Mouse (Mus musculus) lung, postnatal 10 days (tissue): ENCODE data around the gene Tmem98.

Experiments
- DNase-seq: peaks from one replicate; pipeline ENCODE4 v3.0.0; 2021

Tmem98 gene

DNA sequence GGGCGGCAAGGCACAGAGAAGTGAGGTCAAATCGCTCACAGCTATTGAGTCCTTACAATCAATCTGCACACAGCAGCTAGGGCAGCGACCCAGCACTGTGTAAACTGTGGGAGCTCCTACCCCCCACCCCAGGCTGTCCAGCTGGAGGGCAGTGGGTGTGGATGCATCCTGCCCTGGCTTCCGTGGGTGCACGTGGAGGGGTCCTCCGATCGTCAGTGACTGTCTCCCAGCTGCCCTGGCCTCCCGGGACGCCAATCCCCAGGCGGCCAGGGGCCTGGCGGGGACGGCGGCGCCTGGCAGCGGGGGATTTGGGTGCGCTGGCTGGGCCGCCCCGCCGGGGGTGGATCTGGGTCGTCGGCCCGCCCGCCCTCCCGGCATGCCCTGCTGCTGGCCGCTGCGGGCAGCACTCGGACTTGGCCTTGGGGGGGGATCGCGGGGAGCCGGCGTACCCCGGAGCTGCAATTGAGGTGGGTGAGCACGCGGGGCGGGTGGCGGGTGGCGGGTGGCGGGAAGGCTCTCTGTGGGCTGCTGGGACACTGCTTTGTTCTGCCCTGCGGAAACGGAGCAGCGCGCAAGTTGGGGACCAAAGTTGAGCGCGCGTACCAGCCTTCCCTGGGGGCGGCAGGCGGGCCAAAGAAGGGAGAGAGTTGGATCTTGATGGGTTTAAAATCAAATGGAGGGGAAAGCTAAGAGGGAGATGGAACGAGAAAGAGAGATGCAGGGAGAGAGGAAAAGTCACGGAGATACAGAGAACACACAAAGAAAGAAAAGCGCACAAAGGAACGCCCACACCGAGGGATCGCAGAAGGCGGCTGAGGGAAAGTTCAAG, at the start of gene Tmem98:
Tmem98 (plus strand) TSS at position 183 of the 829 bp plus-strand sequence.
- peak; percentile 73 for DNase-seq

DNA sequence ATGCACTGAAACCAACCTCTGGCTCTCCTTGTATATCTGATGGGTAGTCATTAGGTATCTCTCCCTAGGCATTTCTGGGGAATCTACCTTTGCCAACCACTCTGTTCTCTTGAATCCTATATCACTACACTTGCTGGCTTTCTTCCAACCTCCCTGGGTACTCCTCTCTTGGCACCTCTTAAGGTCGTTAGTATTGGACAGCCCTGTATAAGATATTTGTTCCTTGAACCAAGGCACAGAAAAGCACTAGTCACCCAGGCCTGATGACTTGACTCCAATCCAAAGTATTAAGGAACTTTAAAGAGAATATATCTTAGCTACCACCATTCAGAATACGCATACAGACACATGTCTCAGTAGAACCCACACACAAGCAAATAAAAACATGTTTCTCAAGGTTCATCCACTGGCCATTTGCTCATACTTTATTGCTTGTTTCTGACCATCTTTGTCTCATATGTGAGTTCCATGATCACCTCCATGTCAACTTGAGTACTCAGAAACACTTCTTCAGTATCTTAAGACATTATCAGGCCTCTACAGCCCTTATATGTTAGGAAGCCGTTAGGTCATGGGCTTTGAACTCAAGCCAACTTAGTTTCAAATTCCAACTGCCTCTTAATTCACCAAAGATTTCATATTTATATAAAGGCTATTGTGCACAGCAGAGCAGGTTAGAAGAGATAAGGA, 48.5 kb upstream of the Tmem98 start:
- no peak for DNase-seq

DNA sequence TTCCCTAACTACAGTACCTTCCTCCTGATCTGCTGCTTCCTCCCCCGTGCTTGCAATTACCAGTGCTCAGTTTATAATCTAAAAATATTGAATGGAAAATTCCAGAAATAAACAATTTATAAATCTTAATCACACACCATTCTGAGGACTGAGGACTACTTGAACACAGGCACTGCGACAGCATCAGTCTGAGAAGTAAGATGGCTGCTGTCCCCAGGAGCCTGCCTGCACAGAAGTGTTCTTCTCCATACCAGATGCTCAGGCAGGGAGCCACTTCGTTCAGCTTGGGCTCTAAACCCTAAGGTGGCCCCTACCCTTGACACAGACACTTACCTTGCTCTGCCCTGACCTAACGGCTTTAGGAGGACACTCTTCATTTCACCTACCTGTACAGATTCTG, 47.9 kb upstream of the Tmem98 start:
- no peak for DNase-seq

DNA sequence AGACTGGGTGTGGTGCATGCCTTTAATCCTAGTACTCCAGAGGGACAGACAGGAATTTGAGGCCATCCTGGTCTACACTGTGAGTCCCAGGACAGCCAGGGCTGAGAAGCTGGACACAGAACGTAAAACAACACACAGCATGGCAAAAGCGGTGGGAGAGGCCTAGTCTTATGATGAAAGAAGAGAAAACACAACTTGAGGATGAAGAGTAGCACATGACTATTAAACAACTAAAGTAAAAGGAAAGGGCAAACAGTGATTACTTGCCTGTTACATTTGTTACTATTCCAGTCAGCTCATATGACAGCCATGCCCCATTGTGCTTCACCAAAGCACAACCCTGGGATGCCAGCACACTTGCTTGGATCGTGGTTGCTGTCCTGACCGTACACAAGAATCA, 43.9 kb upstream of the Tmem98 start:
- no peak for DNase-seq

DNA sequence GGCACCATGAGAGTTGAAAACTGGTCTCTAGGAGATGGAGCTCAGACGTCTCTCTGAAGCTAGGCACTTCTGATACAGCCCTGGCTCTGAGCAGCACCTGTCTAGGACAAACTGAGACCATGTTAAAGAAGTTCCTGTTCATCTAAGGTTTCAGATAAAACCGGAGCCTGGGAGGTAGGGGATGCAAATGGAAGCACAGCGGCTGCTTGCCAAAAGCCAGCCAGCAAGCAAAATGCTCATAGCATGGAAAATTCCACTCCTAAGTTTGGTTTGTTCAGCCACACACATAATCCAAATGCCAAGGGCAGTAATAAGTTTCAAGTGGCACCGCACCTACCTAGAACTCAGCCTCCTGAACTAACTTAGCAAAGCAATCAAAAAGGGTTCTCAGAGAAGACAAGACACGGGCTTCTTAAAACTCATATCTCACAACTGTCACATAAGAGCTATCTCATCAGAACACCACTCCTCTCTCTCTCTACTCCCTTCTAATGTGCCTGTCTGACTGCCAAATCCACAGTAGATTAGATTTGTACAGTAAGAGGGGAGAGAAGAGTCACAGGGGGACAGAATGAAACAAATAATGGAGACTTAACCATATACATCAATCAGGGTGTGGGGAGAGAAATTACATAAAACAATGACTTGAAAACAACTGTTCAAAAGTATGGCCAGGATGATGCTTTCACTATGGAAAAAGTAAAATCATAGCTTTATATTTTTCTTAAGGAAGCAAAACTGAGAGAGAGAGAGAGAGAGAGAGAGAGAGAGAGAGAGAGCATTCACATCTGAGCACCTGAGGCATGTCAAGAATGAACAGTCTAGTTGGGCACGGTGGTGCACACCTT, 43.3 kb upstream of the Tmem98 start:
- no peak for DNase-seq

DNA sequence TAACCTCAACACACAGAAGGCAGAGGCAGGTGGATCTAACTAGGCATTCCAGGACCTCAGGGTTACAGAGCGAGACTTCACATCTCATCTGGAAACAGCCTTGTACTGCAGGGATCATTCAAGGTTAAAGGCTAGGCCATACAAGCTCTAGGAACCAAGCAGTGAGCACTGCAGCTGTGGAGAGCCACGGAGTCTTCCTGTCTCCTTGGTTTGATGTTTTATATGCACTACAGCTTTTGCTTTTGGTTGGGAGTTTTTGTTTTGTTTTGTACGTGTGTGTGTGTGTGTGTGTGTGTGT, 42.7 kb upstream of the Tmem98 start:
- no peak for DNase-seq

DNA sequence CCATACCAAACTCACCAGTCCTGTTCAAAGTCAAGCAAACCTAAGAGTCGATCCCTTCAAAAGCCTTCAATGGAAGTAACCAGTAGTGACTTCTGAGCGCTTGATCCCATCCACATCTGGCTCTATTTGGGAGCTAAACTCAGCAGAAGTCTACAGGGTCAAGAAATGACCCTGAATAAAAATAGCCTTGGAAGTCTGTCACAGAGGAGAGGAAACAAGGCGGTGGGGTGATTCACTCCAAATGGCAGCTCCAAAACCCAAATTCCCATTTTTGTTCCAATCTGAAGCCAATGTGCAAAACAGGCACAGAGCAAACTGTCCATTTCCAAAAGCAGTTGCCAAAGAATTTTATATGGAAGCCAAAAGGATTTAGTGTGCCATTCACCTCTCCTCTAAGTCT, 38.8 kb upstream of the Tmem98 start:
- DNase-seq = peak; percentile 24

DNA sequence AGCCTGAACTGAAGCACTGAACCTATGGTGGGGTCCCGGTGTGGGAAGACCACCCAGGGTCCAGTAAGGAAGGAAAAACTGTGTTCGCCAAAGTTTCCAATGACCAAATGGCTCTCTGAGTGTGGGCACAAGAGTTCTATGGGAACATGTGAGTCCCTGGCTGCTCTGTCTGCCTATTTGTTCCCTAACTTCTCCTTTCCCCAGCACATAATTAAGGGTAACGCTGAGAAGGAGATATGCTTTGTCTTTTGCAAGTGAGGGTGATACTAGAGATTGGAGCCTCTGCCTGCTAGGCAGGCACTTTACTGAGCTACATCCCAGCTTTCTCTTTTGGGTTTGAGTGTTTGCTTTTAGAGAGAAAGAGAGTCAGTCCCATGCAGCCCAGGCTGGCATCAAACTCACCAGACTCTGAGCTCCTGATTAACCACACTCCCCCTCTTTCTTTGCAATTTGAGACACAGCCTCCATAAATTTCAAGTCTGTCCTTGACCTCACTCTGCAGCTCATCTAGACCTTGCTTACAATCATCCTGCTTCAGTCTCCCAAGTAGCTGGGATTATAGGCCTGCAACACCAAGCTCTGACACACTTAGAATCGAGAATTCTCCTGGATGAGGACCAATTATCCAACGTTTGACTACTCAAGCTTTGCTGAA, 38.3 kb upstream of the Tmem98 start:
- no peak for DNase-seq

DNA sequence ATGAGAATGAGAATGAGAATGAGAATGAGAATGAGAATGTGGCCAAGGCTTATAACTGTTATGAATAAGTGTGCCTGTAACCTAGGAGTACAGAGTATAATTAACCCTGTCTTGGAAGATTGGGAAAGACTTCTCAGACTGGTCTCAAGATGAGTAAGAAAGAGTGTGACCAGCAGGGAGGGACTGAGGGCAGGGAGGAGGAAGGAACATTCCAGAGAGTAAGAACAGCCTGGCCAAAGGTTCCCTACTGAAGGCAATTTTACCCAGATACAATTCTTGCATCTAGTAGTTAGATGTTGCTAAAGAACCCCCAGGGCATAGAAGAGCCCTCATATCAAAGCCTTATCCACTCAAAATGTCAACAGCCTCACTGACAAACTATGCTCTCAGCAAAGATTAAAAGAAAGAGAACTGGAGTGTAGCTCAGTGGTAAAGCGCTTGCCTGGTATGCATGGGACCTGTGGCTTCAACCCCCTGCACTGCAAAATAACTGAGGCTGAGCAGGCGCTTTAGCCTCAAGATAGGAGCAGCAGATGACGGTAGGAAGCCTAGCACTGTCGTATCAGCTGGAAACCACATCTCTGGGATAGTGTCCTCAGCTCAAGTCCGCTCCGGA, 37.3 kb upstream of the Tmem98 start:
- DNase-seq = no peak

DNA sequence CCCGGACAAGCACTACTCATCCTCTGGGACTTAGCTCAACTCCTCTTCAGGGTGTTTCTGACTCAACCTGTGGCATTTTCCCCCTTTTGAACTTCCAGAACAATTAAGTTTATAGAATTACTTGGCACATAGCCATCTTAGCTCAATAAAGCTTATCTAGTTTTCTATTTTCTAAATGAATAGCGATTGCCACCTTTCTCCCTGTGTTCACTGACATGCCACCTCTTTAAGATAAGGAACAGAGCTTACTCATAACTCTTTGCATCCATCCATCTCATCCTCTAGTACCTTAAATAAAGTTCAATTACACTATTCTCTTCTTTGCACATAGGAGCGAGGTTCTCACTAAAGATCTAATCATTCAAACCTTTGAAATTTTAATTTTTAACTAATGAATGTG, 34.4 kb upstream of the Tmem98 start:
- no peak for DNase-seq

DNA sequence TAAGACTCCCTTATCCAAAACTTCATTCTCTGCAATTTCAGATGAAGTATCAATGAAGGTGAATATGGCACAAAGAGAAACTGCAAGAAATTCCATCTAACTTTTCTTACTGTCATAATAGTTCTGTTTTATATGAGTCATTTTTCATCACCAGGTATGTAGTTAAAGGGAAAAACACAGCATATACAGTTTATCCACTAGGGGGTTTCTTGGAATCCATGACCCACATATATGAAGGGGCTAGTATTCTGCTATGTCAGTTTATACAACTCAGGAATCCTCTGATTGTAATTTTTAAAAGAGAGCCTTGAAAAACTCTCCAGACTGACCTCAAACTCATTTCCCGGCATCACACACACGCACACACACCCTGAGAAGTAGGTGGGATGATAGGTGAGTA, 32.3 kb upstream of the Tmem98 start:
- no peak for DNase-seq

DNA sequence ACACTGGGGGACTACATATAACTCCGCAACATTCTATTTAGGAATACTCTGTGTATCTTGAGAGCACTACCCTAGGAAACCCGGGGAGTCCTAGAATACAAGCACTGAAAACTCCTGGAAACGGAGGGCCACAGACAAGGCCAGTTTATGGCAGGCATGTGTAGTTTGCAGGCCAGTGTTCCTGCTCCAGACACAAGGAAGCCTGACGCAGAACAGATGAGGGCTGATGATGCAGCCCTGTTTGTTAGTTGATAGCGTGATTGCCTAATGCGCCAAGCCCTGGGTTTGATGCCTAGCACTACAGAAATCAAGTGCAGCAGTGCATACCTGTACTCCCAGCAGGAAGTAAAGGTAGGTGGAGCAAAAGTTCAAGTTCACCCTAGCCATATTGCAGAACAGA, 31.8 kb upstream of the Tmem98 start:
- DNase-seq = no peak

DNA sequence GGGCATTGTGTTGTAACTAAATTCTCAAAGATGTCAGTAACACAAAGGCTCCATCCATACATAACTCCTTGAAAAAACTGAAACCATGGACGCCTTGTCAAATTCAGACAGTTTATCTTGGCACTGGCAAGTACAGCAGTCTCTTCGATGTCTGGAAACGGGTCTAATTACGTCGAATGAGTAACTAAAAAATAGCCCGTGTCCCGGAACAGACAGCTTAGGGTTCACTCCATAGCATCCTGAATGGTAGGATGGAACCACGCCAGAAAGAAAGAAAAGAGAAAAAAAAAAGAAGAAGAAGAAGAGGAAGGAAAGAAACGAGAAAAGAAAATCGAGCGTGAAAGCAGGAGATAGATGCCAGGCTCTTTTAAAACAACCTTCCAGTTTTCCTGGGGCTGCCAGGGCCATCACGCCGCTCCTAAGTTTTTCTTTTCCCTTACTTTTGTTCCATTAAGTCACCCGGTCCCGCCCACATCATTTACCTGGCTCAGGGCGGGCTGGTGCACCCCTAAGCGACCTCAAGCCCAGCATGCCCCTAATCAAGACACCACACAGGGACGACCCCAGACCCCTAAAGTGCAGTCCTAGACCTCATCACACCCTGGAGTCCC, 31.0 kb upstream of the Tmem98 start:
- DNase-seq = no peak

DNA sequence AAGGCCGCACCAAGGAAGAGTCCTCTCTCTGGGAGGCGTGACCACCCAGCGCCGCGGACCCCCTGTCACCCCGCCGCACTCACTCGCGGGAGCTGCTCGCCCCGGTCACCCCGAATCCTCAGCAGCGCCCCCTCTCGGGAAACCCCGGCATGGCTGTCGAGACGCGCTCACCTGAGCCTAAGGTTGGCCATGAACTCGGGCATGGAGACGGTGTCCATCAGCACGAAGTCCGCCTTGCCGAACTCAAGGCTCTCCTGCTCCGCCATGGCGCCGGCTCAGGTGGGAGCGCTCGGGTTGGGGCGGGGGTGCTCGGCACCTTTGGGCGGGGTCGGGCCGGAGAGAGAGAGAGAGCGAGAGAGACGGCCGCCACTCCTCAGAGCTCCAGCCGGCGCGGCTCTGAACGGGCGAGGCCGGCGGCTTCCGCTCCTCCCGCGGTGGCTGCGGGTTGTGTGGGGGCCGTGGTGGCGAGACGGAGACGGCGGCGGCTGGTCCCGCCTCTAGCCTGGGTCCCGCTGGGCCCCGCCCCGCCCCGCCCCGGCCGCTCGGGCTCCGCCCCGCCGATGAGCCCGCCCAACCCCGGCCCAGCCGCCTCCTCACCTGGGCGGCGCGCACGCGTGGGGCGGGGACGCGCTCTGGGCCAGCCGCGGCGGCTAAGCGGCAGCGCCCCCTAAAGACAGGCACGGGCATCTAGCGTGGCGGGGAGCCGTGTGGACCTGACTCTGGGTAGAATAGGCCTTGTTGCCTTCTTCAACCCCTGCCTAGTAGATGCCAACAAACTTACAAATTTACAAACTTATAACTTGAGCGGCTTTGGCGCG, 30.2 kb upstream of the Tmem98 start, which contains the start of gene Myo1d:
Myo1d (minus strand) TSS at position 499 of the 818 bp plus-strand sequence.
- DNase-seq = peak; percentile 92

DNA sequence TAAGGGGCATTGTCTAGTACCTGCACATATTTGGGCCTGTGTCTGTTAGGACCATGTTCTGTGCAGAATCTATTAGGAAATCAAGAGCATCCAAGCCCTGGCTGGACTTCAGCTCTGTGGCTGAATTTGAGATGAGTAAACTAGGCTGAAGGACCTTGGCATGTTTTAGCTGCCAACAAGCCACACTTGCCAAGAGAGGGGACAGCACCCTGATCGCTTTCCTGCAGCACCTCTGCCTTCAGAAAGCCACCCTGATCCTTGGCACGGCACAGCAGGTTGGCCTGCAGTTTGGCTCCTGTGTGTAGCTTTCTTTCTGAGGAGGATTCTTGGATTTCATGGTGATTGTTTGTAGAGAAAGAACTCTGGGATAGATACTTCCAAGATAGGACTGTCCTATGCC, 28.4 kb upstream of the Tmem98 start:
- no peak for DNase-seq

DNA sequence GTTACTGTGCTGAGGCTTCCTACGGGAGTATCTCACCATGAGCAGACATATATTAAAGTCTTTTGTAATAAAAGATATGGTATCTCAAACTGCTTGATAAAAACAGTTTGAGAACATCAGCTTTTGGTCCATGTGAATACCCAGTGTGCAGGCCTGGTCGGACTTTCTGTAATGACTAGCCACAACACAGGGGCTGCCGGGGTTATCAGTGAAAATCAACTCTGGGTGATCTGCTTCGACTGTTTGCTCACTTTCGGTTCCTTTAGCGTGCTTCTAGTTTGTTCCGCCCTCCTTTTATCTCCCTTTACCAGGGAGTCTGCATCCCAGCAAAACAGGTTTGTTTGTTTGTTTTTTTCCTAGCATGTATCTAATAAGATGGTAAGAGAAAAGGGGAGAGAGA, 26.5 kb upstream of the Tmem98 start:
- no peak for DNase-seq

DNA sequence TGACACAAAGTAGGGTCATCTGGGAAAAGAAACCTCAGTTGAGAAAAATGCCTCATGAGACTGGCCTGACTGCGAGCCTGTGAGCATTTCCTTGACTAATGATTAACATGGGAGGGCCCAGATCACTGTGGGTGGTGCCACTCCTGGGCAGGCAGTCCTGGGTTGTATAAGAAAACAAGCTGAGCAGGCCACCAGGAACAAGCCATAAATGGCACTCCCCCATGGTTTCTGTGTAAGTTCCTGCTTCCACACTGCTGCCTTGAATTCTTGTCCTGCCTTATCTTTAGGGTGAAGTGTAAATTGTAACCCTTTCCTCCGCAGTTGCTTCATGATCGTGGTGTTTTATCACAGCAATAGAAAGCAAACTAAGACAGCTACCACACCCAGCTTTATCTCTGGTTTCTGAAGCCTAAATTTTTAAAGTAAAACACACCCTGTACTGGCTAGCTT, 25.7 kb upstream of the Tmem98 start:
- DNase-seq = peak; percentile 72

DNA sequence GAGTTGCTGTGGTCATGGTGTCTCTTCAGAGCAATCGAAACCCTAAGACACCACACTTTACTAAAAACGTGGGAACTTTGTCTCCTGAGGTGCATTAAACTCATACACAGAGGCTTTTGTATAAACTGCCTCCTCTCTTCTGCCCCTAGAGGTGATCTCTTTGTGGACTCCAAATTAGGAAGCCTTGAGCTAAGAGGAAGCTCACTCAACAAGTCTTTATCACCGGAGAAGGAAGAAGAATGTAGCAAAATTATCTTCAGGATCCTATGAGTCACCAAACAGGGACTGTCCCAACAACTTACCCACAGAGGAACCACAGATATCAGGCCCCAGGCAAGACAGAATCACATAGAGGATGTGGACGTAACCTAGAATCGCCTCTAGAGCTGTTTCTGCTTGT, 24.3 kb upstream of the Tmem98 start:
- DNase-seq = no peak

DNA sequence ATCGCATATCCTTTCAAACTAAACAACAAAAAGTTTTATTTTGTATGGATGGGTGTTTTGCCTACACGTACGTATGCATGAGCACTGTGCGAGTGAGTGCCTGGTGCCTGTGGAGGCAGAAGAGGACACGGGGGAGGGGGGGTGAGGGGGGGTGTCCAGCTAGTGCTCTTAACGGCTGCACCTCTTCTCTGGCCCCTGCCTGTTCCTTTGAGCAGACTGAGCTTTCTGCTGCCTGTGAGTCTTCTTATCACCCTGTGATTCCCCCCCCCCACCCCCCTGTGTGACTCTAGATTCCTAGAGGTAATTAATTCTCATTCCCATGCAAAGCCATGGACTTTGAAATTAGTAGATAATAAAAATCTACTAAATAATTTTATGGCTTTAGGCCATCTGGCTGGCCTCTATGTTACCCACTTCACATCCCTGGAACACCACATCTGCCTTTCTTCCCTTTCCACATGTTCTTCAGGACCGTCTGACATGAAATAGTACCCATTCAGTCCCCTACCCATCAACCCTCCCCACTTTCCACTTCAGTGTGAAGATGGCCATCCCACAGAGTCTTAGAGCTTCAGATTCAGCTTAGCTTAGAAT, 20.2 kb upstream of the Tmem98 start:
- DNase-seq = no peak

DNA sequence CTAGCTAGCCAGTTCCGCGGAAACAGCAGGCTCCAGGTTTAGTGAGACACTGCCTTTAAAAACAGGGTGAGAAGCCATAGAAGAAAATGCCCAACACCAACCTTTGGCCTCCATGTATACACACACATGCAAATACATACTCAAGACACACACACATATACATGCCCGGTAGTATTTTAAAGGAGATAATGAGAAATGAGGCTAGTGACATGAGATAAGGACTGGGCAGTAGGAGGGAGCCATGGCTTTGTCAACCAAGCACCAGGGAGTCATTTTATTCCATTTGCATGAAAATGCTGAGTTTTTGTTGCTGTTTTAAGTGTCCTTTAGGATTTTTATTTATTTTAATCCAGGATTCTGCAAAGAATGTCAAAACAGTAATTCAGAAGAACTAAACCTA, 19.6 kb upstream of the Tmem98 start:
- no peak for DNase-seq
